Mouse (Mus musculus) erythroblast, embryonic 14.5 days (primary cell): ENCODE data around the gene Clcnkb.

Experiments used
- GATA1 ChIP-seq: IDR thresholded peaks from 2 replicates; pipeline ENCODE4 v1.6.1; 2012; ENCODE audit warnings: low read length, inconsistent platforms, mixed read lengths
- TAL1 ChIP-seq: IDR thresholded peaks from 3 replicates; pipeline ENCODE4 v1.6.1; 2012; ENCODE audit warnings: low read length, inconsistent platforms, mixed read lengths

- no peak for TF ChIP-seq GATA1
- TF ChIP-seq TAL1: no peak
These were observed 47.6 kb downstream of the Clcnkb start, which contains the start of gene Fam131c for GRCm38 (mm10) chr4:141367997-141368791.
